Mouse (Mus musculus) ES-E14 (cell line): Measurements from ENCODE around the gene Zmynd11.

Source experiments
- HCFC1 ChIP-seq: IDR thresholded peaks from 2 replicates; pipeline ENCODE4 v1.6.1; 2012; ENCODE audit warnings: low read length, inconsistent platforms, borderline replicate concordance; ENCODE audit not compliant: insufficient read depth
- MAFK ChIP-seq: IDR thresholded peaks from 2 replicates; pipeline ENCODE4 v1.6.1; 2014; ENCODE audit warnings: mild to moderate bottlenecking, low read depth, low read length, inconsistent platforms; ENCODE audit not compliant: insufficient read depth
- ZC3H11A ChIP-seq: IDR thresholded peaks from 2 replicates; pipeline ENCODE4 v1.6.1; 2012; ENCODE audit warnings: low read depth, mild to moderate bottlenecking, inconsistent platforms, low read length, borderline replicate concordance
- ZNF384 ChIP-seq: IDR thresholded peaks from 2 replicates; pipeline ENCODE4 v1.6.1; 2012; ENCODE audit warnings: low read depth, low read length, inconsistent platforms

- no peak for TF ChIP-seq HCFC1
- no peak for TF ChIP-seq ZC3H11A
- no peak for TF ChIP-seq ZNF384
- TF ChIP-seq MAFK: no peak
Measured at GRCm38 (mm10) chr13:9669246-9669645, 95.9 kb downstream of the Zmynd11 start.
